Mouse (Mus musculus) hindbrain, embryonic 13.5 days (tissue): ENCODE data around the gene Adamts15. TPM values are rescaled to one million over a fixed set of nuclear protein-coding genes. Genes with fewer than 3 reads are reported as not detected.

Experiments
- ATAC-seq: fragments of 200-750 bp; cut with Nextera tagmentation; 2 replicates; pipeline ENCODE4 v1.8.0; 2017; ENCODE audit warnings: moderate TSS enrichment; ENCODE audit not compliant: low FRiP score
- H3K27ac ChIP-seq: fragments of 300-500 bp; sonication (generic); 2 replicates; pipeline ENCODE4 v1.5.1; 2015; ENCODE audit warnings: inconsistent platforms, mild to moderate bottlenecking, moderate library complexity
- H3K27me3 ChIP-seq: fragments of 300-500 bp; sonication (generic); 2 replicates; pipeline ENCODE4 v1.6.1; 2015; ENCODE audit warnings: mild to moderate bottlenecking, inconsistent platforms
- H3K36me3 ChIP-seq: fragments of 300-500 bp; sonication (generic); 2 replicates; pipeline ENCODE4 v1.6.1; 2015; ENCODE audit warnings: mild to moderate bottlenecking, inconsistent platforms
- H3K4me1 ChIP-seq: fragments of 300-500 bp; sonication (generic); replicated peaks from 2 replicates; pipeline ENCODE4 v1.6.1; 2015; ENCODE audit warnings: inconsistent platforms
- H3K4me2 ChIP-seq: fragments of 300-500 bp; sonication (generic); 2 replicates; pipeline ENCODE4 v1.6.1; 2015; ENCODE audit warnings: inconsistent platforms, mild to moderate bottlenecking, moderate library complexity
- H3K4me3 ChIP-seq: fragments of 300-500 bp; sonication (generic); 2 replicates; pipeline ENCODE4 v1.5.1; 2015; ENCODE audit warnings: mild to moderate bottlenecking, inconsistent platforms
- H3K9ac ChIP-seq: fragments of 300-500 bp; sonication (generic); 2 replicates; pipeline ENCODE4 v1.6.1; 2015; ENCODE audit warnings: mild to moderate bottlenecking, inconsistent platforms
- H3K9me3 ChIP-seq: fragments of 300-500 bp; sonication (generic); 2 replicates; pipeline ENCODE4 v1.6.1; 2016; ENCODE audit warnings: inconsistent platforms
- WGBS: fragments of 180-500 bp; shearing (Covaris S2); methylation state at CpG from one replicate; pipeline ENCODE4 v1.1.7; 2015; 5-methylcytosine and 5-hydroxymethylcytosine counted together
- polyA plus RNA-seq: library from polyadenylated mRNA; unstranded; fragments of >200 nt; fragmentation: Nextera tagmentation; extraction: Ambion mirVana; gene quantifications from 2 replicates; pipeline ENCODE4 v1.2.1, GENCODE M21; 2015

Adamts15 gene
- polyA plus RNA-seq, result 3.4 and 3.8 TPM in 2 replicates

GRCm38 (mm10) chr9:30922197-30922894, at the start of gene Adamts15:
Gene Adamts15 (minus strand): TSS chr9:30922452.
- H3K27me3 ChIP-seq, result peaks cover 49% of the 10 kb centered on the region
- ATAC-seq, result peak; percentile 71
- under 1% methylated on average over 47 of the region's 47 CpGs for WGBS
- no peaks in the 10 kb centered on the region for H3K36me3 ChIP-seq
- no peaks in the 10 kb centered on the region for H3K9me3 ChIP-seq
- peaks cover 31% of the 10 kb centered on the region for H3K4me1 ChIP-seq
- H3K27ac ChIP-seq, result peak within 1 kb of the TSS; percentile 32; the same call in 1 of the 2 replicates
- H3K4me2 ChIP-seq, result peak within 1 kb of the TSS; percentile 97
- H3K4me3 ChIP-seq, result peak within 1 kb of the TSS; percentile 59
- H3K9ac ChIP-seq, result peak within 1 kb of the TSS; percentile 71

- H3K36me3 ChIP-seq, result no peaks in the 10 kb centered on the region
- H3K4me3 ChIP-seq, result no peak overlapping the region
- no peaks in the 10 kb centered on the region for H3K27me3 ChIP-seq
- H3K4me1 ChIP-seq, result no peaks in the 10 kb centered on the region
- ATAC-seq, result no peak
- no peak overlapping the region for H3K4me2 ChIP-seq
- no peak overlapping the region for H3K9ac ChIP-seq
- H3K27ac ChIP-seq, result no peak overlapping the region
- H3K9me3 ChIP-seq, result no peaks in the 10 kb centered on the region
- WGBS, result 61% methylated on average over 4 of the region's 4 CpGs
These were observed 49.7 kb upstream of the Adamts15 start for GRCm38 (mm10) chr9:30971967-30972366.

- Histone ChIP-seq H3K27ac (no peak overlapping the region), H3K9me3 (no peaks in the 10 kb centered on the region), H3K9ac (no peak overlapping the region), H3K4me1 (no peaks in the 10 kb centered on the region), H3K4me2 (no peak overlapping the region), H3K27me3 (no peaks in the 10 kb centered on the region), H3K4me3 (no peak overlapping the region), H3K36me3 (no peaks in the 10 kb centered on the region)
- WGBS, result 63% methylated on average over 3 of the region's 3 CpGs
- no peak for ATAC-seq
These were observed 47.7 kb upstream of the Adamts15 start for GRCm38 (mm10) chr9:30970001-30970400.

GRCm38 (mm10) chr9:30968130-30968529, 45.9 kb upstream of the Adamts15 start:
- no peak overlapping the region for H3K4me2 ChIP-seq
- WGBS, result 84% methylated on average over 6 of the region's 6 CpGs
- no peaks in the 10 kb centered on the region for H3K4me1 ChIP-seq
- H3K4me3 ChIP-seq, result no peak overlapping the region
- H3K36me3 ChIP-seq, result no peaks in the 10 kb centered on the region
- no peak overlapping the region for H3K27ac ChIP-seq
- H3K27me3 ChIP-seq, result no peaks in the 10 kb centered on the region
- no peak for ATAC-seq
- H3K9me3 ChIP-seq, result no peaks in the 10 kb centered on the region
- H3K9ac ChIP-seq, result no peak overlapping the region

GRCm38 (mm10) chr9:30966881-30967280, 44.6 kb upstream of the Adamts15 start:
- Histone ChIP-seq H3K36me3 (no peaks in the 10 kb centered on the region), H3K27me3 (no peaks in the 10 kb centered on the region), H3K9ac (no peak overlapping the region), H3K4me2 (no peak overlapping the region), H3K4me1 (no peaks in the 10 kb centered on the region), H3K27ac (no peak overlapping the region), H3K9me3 (no peaks in the 10 kb centered on the region), H3K4me3 (no peak overlapping the region)
- ATAC-seq, result no peak
- 81% methylated on average over 7 of the region's 7 CpGs for WGBS

- Histone ChIP-seq H3K9ac (no peak overlapping the region), H3K36me3 (no peaks in the 10 kb centered on the region), H3K4me3 (no peak overlapping the region), H3K27ac (peak overlapping the region; percentile 46), H3K27me3 (no peaks in the 10 kb centered on the region), H3K4me2 (no peak overlapping the region), H3K9me3 (no peaks in the 10 kb centered on the region), H3K4me1 (no peaks in the 10 kb centered on the region)
- WGBS, result 77% methylated on average over 10 of the region's 10 CpGs
- no peak for ATAC-seq
These were observed 42.4 kb upstream of the Adamts15 start for GRCm38 (mm10) chr9:30964685-30965084.

GRCm38 (mm10) chr9:30963780-30964179, 41.5 kb upstream of the Adamts15 start:
- Histone ChIP-seq H3K36me3 (no peaks in the 10 kb centered on the region), H3K4me1 (no peaks in the 10 kb centered on the region), H3K27ac (no peak overlapping the region), H3K4me2 (no peak overlapping the region), H3K9ac (no peak overlapping the region), H3K4me3 (no peak overlapping the region), H3K27me3 (no peaks in the 10 kb centered on the region), H3K9me3 (no peaks in the 10 kb centered on the region)
- WGBS, result 96% methylated on average over 4 of the region's 4 CpGs
- no peak for ATAC-seq

- Histone ChIP-seq H3K4me2 (no peak overlapping the region), H3K27me3 (no peaks in the 10 kb centered on the region), H3K9me3 (no peaks in the 10 kb centered on the region), H3K4me1 (0 out of 2 replicates have a peak, but pooled peaks cover 5% of the 10 kb centered on the region), H3K9ac (no peak overlapping the region), H3K27ac (no peak overlapping the region), H3K4me3 (no peak overlapping the region), H3K36me3 (no peaks in the 10 kb centered on the region)
- 92% methylated on average over 9 of the region's 9 CpGs for WGBS
- no peak for ATAC-seq
These were observed 33.0 kb upstream of the Adamts15 start for GRCm38 (mm10) chr9:30955246-30955645.

- Histone ChIP-seq H3K9me3 (no peaks in the 10 kb centered on the region), H3K4me2 (no peak overlapping the region), H3K27ac (no peak overlapping the region), H3K9ac (no peak overlapping the region), H3K4me3 (no peak overlapping the region), H3K27me3 (no peaks in the 10 kb centered on the region), H3K36me3 (no peaks in the 10 kb centered on the region), H3K4me1 (0 out of 2 replicates have a peak, but pooled peaks cover 7% of the 10 kb centered on the region)
- ATAC-seq, result no peak
- WGBS, result 53% methylated on average over 8 of the region's 8 CpGs
These were observed 31.0 kb upstream of the Adamts15 start for GRCm38 (mm10) chr9:30953287-30953686.

- Histone ChIP-seq H3K4me2 (no peak overlapping the region), H3K9ac (no peak overlapping the region), H3K27ac (no peak overlapping the region), H3K9me3 (no peaks in the 10 kb centered on the region), H3K36me3 (no peaks in the 10 kb centered on the region), H3K4me3 (no peak overlapping the region), H3K27me3 (peaks cover 7% of the 10 kb centered on the region; the same call in 1 of the 2 replicates), H3K4me1 (0 out of 2 replicates have a peak, but pooled peaks cover 7% of the 10 kb centered on the region)
- WGBS, result 86% methylated on average over 5 of the region's 5 CpGs
- ATAC-seq, result no peak
These were observed 29.2 kb upstream of the Adamts15 start for GRCm38 (mm10) chr9:30951461-30951860.

- H3K27me3 ChIP-seq, result peaks cover 14% of the 10 kb centered on the region
- 0 out of 2 replicates have a peak, but pooled peaks cover 7% of the 10 kb centered on the region for H3K4me1 ChIP-seq
- no peak overlapping the region for H3K4me2 ChIP-seq
- H3K4me3 ChIP-seq, result no peak overlapping the region
- WGBS, result 79% methylated on average over 4 of the region's 4 CpGs
- no peak overlapping the region for H3K9ac ChIP-seq
- H3K9me3 ChIP-seq, result no peaks in the 10 kb centered on the region
- no peak overlapping the region for H3K27ac ChIP-seq
- no peak for ATAC-seq
- no peaks in the 10 kb centered on the region for H3K36me3 ChIP-seq
These were observed 28.3 kb upstream of the Adamts15 start for GRCm38 (mm10) chr9:30950592-30950991.

- Histone ChIP-seq H3K9me3 (no peaks in the 10 kb centered on the region), H3K4me2 (no peak overlapping the region), H3K4me3 (no peak overlapping the region), H3K4me1 (0 out of 2 replicates have a peak, but pooled peaks cover 7% of the 10 kb centered on the region), H3K27ac (no peak overlapping the region), H3K36me3 (no peaks in the 10 kb centered on the region), H3K27me3 (peaks cover 21% of the 10 kb centered on the region), H3K9ac (no peak overlapping the region)
- WGBS, result 75% methylated on average over 4 of the region's 4 CpGs
- no peak for ATAC-seq
These were observed 27.7 kb upstream of the Adamts15 start for GRCm38 (mm10) chr9:30949971-30950370.

GRCm38 (mm10) chr9:30949422-30949821, 27.2 kb upstream of the Adamts15 start:
- 82% methylated on average over 3 of the region's 3 CpGs for WGBS
- no peak overlapping the region for H3K9ac ChIP-seq
- H3K36me3 ChIP-seq, result no peaks in the 10 kb centered on the region
- no peaks in the 10 kb centered on the region for H3K9me3 ChIP-seq
- no peak overlapping the region for H3K4me2 ChIP-seq
- H3K4me1 ChIP-seq, result 0 out of 2 replicates have a peak, but pooled peaks cover 7% of the 10 kb centered on the region
- H3K27me3 ChIP-seq, result peaks cover 26% of the 10 kb centered on the region
- H3K27ac ChIP-seq, result no peak overlapping the region
- ATAC-seq, result no peak
- no peak overlapping the region for H3K4me3 ChIP-seq
